Mouse (Mus musculus) forebrain, embryonic 13.5 days (tissue): ENCODE results near the gene Pnp2. TPM values are rescaled to one million over a fixed set of nuclear protein-coding genes. Genes with fewer than 3 reads are reported as not detected.
"Not testable (repeated sequence)": the region's sequence is repeated elsewhere in the genome, so short reads cannot be mapped to it uniquely, and the experiment has no call there.

ENCODE experiments used
- ATAC-seq: fragments of 200-750 bp; cut with Nextera tagmentation; 2 replicates; pipeline ENCODE4 v1.8.0; 2017
- H3K27ac ChIP-seq: fragments of 300-500 bp; sonication (generic); 2 replicates; pipeline ENCODE4 v1.5.1; 2015; ENCODE audit warnings: inconsistent platforms, mild to moderate bottlenecking, moderate library complexity
- H3K27me3 ChIP-seq: fragments of 300-500 bp; sonication (generic); 2 replicates; pipeline ENCODE4 v1.6.1; 2015; ENCODE audit warnings: mild to moderate bottlenecking, inconsistent platforms
- H3K36me3 ChIP-seq: fragments of 300-500 bp; sonication (generic); 2 replicates; pipeline ENCODE4 v1.6.1; 2015; ENCODE audit warnings: mild to moderate bottlenecking, inconsistent platforms; ENCODE audit not compliant: poor library complexity, severe bottlenecking
- H3K4me1 ChIP-seq: fragments of 300-500 bp; sonication (generic); 2 replicates; pipeline ENCODE4 v1.6.1; 2015; ENCODE audit warnings: inconsistent platforms
- H3K4me2 ChIP-seq: fragments of 300-500 bp; sonication (generic); 2 replicates; pipeline ENCODE4 v1.6.1; 2015; ENCODE audit warnings: inconsistent platforms, mild to moderate bottlenecking, moderate library complexity
- H3K4me3 ChIP-seq: fragments of 300-500 bp; sonication (generic); 2 replicates; pipeline ENCODE4 v1.5.1; 2015; ENCODE audit warnings: mild to moderate bottlenecking, inconsistent platforms
- H3K9ac ChIP-seq: fragments of 300-500 bp; sonication (generic); 2 replicates; pipeline ENCODE4 v1.6.1; 2015; ENCODE audit warnings: mild to moderate bottlenecking, inconsistent platforms
- H3K9me3 ChIP-seq: fragments of 300-500 bp; sonication (generic); replicated peaks from 2 replicates; pipeline ENCODE4 v1.6.1; 2016; ENCODE audit warnings: inconsistent platforms
- WGBS: fragments of 180-500 bp; shearing (Covaris S2); methylation state at CpG from one replicate; pipeline ENCODE4 v1.1.7; 2015; 5-methylcytosine and 5-hydroxymethylcytosine counted together
- polyA plus RNA-seq: library from polyadenylated mRNA; unstranded; fragments of >200 nt; fragmentation: Nextera tagmentation; extraction: Ambion mirVana; gene quantifications from 2 replicates; pipeline ENCODE4 v1.2.1, GENCODE M21; 2015

The Pnp2 gene
- polyA plus RNA-seq, 1 experiment from 2014 or later = not detected

DNA sequence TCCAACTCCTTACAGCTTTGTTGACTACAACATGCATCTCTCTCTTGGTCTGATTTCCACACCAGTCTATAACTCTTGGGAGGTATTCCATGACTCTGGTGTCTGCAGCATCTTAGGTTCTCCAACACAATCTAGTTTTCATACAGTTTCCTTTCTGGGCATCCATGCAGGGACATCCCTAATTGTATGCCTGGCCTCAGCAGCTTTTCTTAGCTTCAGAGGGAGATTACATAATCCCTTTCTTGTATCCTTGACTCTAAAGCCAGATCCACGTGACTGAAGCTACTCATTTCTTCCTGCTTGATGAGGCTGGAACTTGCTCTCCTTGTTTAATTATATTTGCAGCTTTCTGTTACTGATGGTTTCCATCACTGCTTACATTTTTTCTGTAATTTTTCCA is 19.1 kb upstream of the Pnp2 start:
- H3K4me2 ChIP-seq = no peak overlapping the region
- no peaks in the 10 kb centered on the region for H3K9me3 ChIP-seq
- 51% methylated on average over 1 of the region's 1 CpGs for WGBS
- no peak overlapping the region for H3K4me3 ChIP-seq
- H3K4me1 ChIP-seq = peaks cover 3% of the 10 kb centered on the region
- H3K27ac ChIP-seq = no peak overlapping the region
- H3K27me3 ChIP-seq = no peaks in the 10 kb centered on the region
- ATAC-seq = no peak
- no peak overlapping the region for H3K9ac ChIP-seq
- no peaks in the 10 kb centered on the region for H3K36me3 ChIP-seq

DNA sequence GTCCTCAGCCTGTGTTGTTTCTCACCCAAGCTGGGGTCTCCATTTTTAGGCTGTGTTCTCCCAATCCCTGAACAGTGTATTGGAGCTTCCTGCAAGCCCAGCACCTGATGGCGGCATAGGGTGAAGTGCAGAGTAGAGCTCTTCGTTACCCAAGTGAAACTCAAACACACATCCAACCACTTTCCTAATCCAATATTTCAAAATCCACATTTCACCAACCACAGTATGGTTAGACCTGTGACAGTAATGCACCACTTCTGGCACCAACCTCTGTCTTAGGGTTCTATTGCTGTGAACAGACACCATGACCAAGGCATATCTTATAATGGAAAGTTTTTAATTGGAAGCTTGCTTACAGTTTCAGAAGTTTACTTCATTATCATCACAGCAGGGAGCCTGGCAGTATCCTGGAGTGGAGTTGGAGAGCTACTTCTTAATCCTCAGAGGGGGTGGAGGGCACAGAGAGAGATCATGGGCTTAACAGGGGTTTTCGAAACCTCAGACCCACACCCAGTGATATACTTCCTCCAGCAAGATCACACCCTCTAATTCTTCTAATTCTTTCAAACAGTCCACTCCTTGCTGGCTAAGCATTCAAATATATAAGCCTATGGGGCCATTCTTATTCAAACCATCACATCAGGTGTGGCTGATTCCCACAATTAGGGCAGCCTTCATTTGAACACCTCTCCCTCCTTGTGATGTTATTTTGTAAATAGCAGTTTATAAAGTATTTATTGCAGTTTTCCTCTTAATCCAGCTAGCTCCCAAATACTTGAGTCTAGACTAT is 17.5 kb upstream of the Pnp2 start:
- H3K27ac ChIP-seq = no peak overlapping the region
- H3K4me1 ChIP-seq = no peaks in the 10 kb centered on the region
- 88% methylated on average over 3 of the region's 3 CpGs for WGBS
- H3K4me3 ChIP-seq = no peak overlapping the region
- H3K9me3 ChIP-seq = no peaks in the 10 kb centered on the region
- no peak overlapping the region for H3K9ac ChIP-seq
- H3K27me3 ChIP-seq = no peaks in the 10 kb centered on the region
- no peak overlapping the region for H3K4me2 ChIP-seq
- H3K36me3 ChIP-seq = no peaks in the 10 kb centered on the region
- no peak for ATAC-seq

DNA sequence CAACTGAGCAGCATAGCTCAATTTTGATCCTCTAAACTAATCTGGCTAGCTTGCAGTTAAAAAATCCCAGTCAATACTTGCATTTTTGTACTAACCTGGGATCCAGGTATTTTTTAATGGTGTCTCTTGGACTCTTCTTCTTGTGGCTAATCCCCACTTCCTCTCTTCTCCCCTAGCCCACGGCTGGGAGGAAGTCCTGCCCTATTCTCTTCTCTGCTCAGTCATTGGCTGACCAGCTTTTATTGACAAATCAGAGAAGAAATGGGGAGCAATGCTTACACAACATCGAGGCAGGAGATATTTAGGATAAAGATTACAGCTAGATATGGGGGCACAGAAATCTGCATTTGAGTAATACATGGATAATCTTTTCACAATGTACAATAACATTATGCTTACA is 16.9 kb upstream of the Pnp2 start:
- 0 out of 2 replicates have a peak, but pooled peaks cover 2% of the 10 kb centered on the region for H3K4me1 ChIP-seq
- no peaks in the 10 kb centered on the region for H3K27me3 ChIP-seq
- 58% methylated on average over 2 of the region's 2 CpGs for WGBS
- no peak overlapping the region for H3K9ac ChIP-seq
- H3K27ac ChIP-seq = no peak overlapping the region
- no peaks in the 10 kb centered on the region for H3K36me3 ChIP-seq
- ATAC-seq = no peak
- no peaks in the 10 kb centered on the region for H3K9me3 ChIP-seq
- no peak overlapping the region for H3K4me3 ChIP-seq
- H3K4me2 ChIP-seq = no peak overlapping the region

DNA sequence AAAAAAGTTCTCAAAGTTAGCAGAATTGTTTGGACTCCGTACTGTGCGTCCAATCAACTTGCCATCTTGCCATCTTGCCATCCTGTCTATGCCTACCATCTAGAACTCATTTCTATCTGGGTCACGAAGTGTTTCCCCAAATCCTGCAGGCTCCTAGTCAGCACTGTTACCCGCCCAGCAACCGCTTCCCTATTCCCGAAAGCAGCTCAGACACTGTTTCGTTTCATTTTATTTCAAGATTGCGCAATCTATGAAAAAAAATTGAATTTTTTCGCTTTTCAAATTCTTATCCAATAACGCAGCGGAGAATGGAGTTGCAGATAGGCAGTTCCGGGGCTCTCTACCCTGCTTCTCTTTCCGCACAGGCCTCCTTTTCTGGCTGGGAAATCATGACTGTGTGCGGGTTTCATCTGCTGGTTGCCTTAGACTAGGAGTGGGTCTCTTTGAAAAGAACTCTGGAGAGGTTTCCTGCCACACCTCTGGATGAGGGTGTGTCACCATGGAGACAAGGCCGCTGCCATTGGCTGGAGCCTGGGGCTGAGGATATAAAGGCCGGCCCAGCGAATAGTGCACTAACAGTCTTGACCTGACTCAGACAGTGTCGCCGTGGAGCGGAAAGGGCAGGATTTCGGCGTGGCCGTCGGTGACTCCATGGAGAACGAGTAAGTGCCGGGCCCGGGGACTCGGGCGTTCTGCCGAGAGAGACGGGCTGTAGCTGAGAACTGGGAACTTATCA is 11.7 kb upstream of the Pnp2 start, which contains the start of gene Gm49342:
TSS of gene Gm49342 (plus strand) at position 586 of the 736 bp plus-strand sequence.
- ATAC-seq = peak; percentile 98
- Histone ChIP-seq H3K4me2 (peak within 1 kb of the TSS; percentile 67), H3K4me1 (peaks cover 11% of the 10 kb centered on the region), H3K27ac (peak within 1 kb of the TSS; percentile 82), H3K9ac (peak within 1 kb of the TSS; percentile 68), H3K36me3 (no peaks in the 10 kb centered on the region), H3K9me3 (no peaks in the 10 kb centered on the region), H3K4me3 (peak within 1 kb of the TSS; percentile 49), H3K27me3 (no peaks in the 10 kb centered on the region)
- WGBS = 16% methylated on average over 31 of the region's 31 CpGs

DNA sequence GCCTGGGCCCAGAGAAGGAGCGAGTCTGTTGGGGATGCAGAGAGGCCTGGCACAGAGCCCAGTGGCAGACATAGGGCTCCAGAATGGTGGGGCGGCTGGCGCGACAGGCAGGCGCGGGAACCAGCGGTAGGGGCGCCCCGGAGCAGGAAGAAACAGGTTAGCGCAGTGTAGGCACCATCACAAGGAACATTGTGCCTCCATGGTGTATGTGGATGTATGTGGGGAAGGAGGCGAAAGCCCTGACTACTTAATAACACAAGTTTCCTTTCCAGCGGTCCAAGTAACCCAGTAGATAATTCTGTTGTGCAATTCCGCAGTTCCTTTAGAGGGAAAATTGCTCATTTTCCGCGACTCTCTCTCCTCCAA is 11.1 kb upstream of the Pnp2 start:
- peak; percentile 98 for ATAC-seq
- not testable (repeated sequence) for H3K27me3 ChIP-seq, H3K36me3 ChIP-seq, H3K9me3 ChIP-seq
- Histone ChIP-seq H3K9ac (peak overlapping the region; percentile 68), H3K4me3 (peak overlapping the region; percentile 49), H3K27ac (peak overlapping the region; percentile 82), H3K4me2 (peak overlapping the region; percentile 67), H3K4me1 (peaks cover 11% of the 10 kb centered on the region)
- WGBS = under 1% methylated on average over 15 of the region's 15 CpGs

DNA sequence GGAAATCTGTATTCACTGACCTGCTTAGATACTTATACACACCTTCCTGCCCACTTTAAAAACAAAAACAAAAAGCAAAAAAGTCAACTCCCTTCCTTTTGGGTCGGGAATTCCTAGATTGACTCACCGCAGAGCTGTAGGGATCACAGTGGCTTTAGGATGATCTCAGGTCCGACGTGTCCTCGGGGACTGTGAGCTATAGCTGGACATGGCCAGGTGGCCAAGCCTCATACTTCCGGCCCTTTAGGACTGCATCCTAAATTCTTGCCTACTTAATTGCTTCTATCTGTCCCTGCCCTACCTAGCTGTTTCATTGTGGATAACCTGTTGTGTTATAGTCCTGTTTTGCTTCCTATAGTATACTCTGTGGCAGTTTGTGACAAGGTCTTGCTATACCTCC is 10.7 kb upstream of the Pnp2 start:
- H3K27me3 ChIP-seq, H3K9me3 ChIP-seq, ATAC-seq, H3K36me3 ChIP-seq: not testable (repeated sequence)
- H3K4me3 ChIP-seq = peak overlapping the region; percentile 49
- WGBS = 8% methylated on average over 6 of the region's 6 CpGs
- H3K27ac ChIP-seq = peak overlapping the region; percentile 82
- peak overlapping the region; percentile 68 for H3K9ac ChIP-seq
- H3K4me1 ChIP-seq = peaks cover 11% of the 10 kb centered on the region
- peak overlapping the region; percentile 67 for H3K4me2 ChIP-seq

DNA sequence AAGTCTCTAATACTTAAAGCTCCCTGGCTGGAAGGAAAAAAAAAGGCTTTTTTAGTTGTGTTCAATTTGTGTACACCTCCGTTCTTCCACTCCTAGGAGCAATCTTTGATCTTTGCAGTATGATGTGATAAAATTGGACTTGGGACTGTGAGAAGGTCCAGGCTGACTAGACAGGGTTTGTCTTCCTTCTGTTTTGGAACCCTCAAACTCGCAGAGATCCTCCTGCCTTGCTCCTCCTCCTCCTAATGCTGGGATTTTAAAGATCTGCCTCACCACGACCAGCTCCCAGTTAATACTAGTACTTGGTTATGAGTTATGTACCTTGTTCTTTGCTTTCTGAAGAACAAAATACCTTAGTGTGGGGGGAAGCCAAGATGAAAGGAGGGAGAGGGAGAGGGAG is 10.3 kb upstream of the Pnp2 start:
- not testable (repeated sequence) for H3K27ac ChIP-seq, H3K9me3 ChIP-seq, H3K27me3 ChIP-seq, H3K36me3 ChIP-seq, ATAC-seq
- Histone ChIP-seq H3K4me2 (peak overlapping the region; percentile 67), H3K9ac (peak overlapping the region; percentile 68), H3K4me1 (peaks cover 11% of the 10 kb centered on the region), H3K4me3 (peak overlapping the region; percentile 49)
- 24% methylated on average over 3 of the region's 3 CpGs for WGBS

DNA sequence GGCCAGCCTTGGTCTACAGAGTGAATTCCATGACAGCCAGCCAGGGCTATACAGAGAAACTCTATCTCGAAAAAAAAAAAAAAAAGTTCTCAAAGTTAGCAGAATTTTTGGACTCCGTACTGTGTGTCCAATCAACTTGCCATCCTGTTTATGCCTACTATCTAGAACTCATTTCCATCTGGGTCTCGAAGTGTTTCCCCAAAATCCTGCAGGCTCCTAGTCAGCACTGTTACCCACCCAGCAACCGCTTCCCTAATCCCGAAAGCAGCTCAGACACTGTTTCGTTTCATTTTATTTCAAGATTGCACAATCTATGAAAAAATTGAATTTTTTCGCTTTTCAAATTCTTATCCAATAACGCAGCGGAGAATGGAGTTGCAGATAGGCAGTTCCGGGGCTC is 305 bp upstream of the Pnp2 start:
- Histone ChIP-seq H3K36me3 (peaks cover 14% of the 10 kb centered on the region), H3K27me3 (no peaks in the 10 kb centered on the region), H3K27ac (no peak overlapping the region), H3K9me3 (no peaks in the 10 kb centered on the region), H3K4me1 (0 out of 2 replicates have a peak, but pooled peaks cover 2% of the 10 kb centered on the region), H3K4me2 (no peak overlapping the region), H3K9ac (no peak overlapping the region), H3K4me3 (no peak overlapping the region)
- 88% methylated on average over 10 of the region's 10 CpGs for WGBS
- ATAC-seq = no peak

DNA sequence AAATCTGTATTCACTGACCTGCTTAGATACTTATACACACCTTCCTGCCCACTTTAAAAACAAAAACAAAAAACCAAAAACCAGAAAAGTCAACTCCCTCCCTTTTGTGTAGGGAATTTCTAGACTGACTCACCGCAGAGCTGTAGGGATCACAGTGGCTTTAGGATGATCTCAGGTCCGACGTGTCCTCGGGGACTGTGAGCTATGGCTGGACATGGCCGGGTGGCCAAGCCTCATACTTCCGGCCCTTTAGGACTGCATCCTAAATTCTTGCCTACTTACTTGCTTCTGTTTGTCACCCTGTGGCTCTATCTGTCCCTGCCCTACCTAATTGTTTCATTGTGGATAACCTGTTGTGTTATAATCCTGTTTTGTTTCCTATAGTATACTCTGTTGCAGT is 932 bp downstream of the Pnp2 start:
- not testable (repeated sequence) for H3K36me3 ChIP-seq, H3K4me1 ChIP-seq, H3K4me3 ChIP-seq, H3K9ac ChIP-seq, H3K9me3 ChIP-seq, H3K27me3 ChIP-seq, H3K27ac ChIP-seq, ATAC-seq
- H3K4me2 ChIP-seq = peak overlapping the region; percentile 51; the same call in 1 of the 2 replicates
- 69% methylated on average over 6 of the region's 6 CpGs for whole genome bisulfite sequencing

DNA sequence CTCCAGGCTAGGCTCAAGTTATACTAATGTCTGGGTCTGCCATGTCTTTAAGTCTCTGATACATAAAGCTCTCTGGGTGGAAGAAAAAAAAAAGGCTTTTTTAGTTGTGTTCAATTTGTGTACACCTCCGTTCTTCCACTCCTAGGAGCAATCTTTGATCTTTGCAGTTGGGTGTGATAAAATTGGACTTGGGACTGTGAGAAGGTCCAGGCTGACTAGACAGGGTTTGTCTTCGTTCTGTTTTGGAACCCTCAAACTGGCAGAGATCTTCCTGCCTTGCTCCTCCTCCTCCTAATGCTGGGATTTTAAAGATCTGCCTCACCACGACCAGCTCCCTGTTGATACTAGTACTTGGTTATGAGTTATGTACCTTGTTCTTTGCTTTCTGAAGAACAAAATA is 1.4 kb downstream of the Pnp2 start:
- H3K27ac ChIP-seq, H3K4me2 ChIP-seq, H3K4me1 ChIP-seq, H3K9ac ChIP-seq, H3K36me3 ChIP-seq, H3K9me3 ChIP-seq, H3K4me3 ChIP-seq, H3K27me3 ChIP-seq, ATAC-seq: not testable (repeated sequence)
- WGBS = 69% methylated on average over 3 of the region's 3 CpGs

DNA sequence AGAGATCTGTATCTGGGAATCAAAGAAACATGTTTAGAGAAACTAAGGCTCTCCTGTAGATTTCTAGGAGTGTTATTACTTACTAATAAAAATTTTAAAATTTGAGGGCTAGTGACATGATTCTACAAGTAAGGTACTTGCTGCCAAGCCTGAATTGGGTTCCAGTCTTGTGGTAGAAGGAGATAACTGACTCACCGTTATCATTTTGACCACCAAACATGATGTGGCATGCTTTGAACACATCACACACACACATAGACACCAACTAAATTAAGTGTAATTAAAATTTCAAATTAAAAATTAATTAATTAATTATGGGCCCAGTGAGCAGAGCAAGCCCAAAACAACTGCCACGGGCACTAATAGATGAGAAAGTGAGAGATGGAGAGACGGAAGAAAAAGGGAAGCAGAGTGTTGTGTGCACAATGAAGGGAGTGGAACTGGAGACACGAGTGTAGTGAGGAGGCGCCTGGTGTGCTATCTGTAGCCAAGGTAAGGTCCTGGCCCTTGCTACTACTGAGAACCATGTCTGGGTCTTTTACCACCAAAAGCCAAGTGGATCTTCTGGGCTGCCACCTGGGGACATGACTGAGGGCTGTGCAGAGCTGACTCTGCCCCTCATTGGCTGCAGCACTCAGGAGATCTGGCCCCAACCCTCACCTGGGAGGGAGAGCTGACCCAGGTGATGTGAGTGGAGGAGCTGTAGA is 2.6 kb downstream of the Pnp2 start:
- ATAC-seq, H3K4me2 ChIP-seq, H3K36me3 ChIP-seq, H3K4me1 ChIP-seq, H3K4me3 ChIP-seq, H3K27ac ChIP-seq, H3K27me3 ChIP-seq, H3K9ac ChIP-seq, H3K9me3 ChIP-seq: not testable (repeated sequence)
- WGBS = 91% methylated on average over 5 of the region's 5 CpGs
